Mouse (Mus musculus) layer of hippocampus, postnatal 25 days (tissue): ENCODE measurements around the gene Ifna7. TPM values are rescaled to one million over a fixed set of nuclear protein-coding genes. Genes with fewer than 3 reads are reported as not detected.
"Not testable (repeated sequence)": the region's sequence is repeated elsewhere in the genome, so short reads cannot be mapped to it uniquely, and the experiment has no call there.

Experiments used
- DNase-seq, 2 experiments: peaks; one replicate each; pipeline ENCODE4 v3.0.0; 2022; ENCODE audit warnings: mixed read lengths in 2 of 2, low spot score in 1 of 2; ENCODE audit errors: extremely low spot score in 1 of 2
- total RNA-seq, 2 experiments: library from RNA; stranded (reverse); gene quantifications; 2 replicates each; pipeline ENCODE4 v1.2.3; 2021

The Ifna7 gene
- total RNA-seq = not detected

DNA sequence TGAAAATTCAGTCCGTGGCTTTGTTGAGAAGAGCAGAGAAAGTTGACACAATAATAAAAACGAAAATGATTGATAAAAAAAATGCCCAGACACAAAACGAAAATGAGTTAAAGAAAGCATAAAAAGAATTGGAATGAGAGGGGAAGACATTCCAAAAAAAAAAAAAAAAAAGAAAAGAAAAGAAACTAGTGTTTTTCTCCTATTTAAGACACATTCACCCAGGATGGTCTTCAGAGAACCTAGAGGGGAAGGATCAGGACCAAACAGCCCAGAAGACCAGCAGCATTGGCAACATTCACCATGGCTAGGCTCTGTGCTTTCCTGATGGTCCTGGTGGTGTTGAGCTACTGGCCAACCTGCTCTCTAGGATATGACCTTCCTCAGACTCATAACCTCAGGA lies at the start of gene Ifna7:
Ifna7 (plus strand) TSS at position 301 of the 400 bp plus-strand sequence.
- no peak for DNase-seq

GRCm38 (mm10) chr4:88773534-88773933 lies 42.5 kb upstream of the Ifna7 start, which contains the start of gene Gm13290:
Gene Gm13290 (plus strand): TSS chr4:88773834.
- not testable (repeated sequence) for DNase-seq

GRCm38 (mm10) chr4:88776622-88777021 lies 39.4 kb upstream of the Ifna7 start, which contains the start of gene Gm13289:
Gene Gm13289 (plus strand): TSS chr4:88776922.
- not testable (repeated sequence) for DNase-seq

- not testable (repeated sequence) for DNase-seq
Measured at GRCm38 (mm10) chr4:88779550-88779949, 36.5 kb upstream of the Ifna7 start, which contains the start of gene Gm13272. Gene Gm13272 (plus strand): TSS chr4:88779850.

- not testable (repeated sequence) for DNase-seq
Measured at GRCm38 (mm10) chr4:88780320-88780719, 35.7 kb upstream of the Ifna7 start.

DNA sequence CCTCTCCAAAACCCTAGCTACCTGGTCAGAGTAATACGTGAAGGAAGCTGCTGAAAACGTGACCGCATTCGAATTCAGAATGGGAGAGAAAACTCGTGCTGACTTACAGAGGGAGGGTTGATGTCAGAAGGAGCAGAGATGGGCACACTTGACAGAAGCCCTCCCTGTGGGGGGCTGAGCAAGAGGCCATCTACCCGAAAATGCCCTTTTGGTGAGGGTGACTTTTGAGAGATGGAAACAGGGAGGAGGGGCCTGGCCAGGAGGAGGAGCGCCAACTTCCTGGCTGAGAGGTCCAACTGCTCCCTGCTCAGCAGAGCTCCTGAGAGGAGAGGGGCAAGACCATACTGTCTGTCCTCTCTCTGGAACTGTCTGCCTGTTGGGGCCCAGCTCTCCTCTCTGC lies 34.2 kb upstream of the Ifna7 start, which contains the start of gene Ifnz:
Ifnz (plus strand) TSS at position 301 of the 400 bp plus-strand sequence.
- not testable (repeated sequence) for DNase-seq

- not testable (repeated sequence) for DNase-seq
Measured at GRCm38 (mm10) chr4:88782335-88782734, 33.7 kb upstream of the Ifna7 start.

GRCm38 (mm10) chr4:88785409-88785808 lies 30.6 kb upstream of the Ifna7 start, which contains the start of gene Gm13276:
Gene Gm13276 (plus strand): TSS chr4:88785709.
- not testable (repeated sequence) for DNase-seq

DNA sequence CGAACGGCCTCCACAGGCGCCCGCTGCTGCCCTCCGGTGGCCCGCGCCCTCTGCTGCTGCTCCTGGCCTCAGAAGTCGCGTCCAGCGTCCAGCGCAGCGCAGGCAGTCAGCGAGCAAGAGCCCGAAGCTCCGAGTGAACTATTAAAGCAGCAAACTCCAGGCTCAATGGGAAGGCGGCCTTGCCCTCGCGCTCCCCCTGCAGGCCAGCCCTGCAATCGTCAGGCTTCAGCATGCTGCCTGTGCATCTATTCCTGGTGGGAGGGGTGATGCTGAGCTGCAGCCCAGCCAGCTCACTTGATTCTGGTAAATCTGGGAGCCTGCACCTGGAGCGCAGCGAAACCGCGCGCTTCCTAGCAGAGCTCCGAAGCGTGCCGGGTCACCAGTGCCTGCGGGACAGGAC lies 27.6 kb upstream of the Ifna7 start, which contains the start of gene Gm13277:
Gm13277 (plus strand) TSS at position 231 of the 400 bp plus-strand sequence.
- DNase-seq = peak; percentile 13 to 53

GRCm38 (mm10) chr4:88791250-88791649 lies 24.8 kb upstream of the Ifna7 start, which contains the start of gene Gm13278:
Gene Gm13278 (plus strand): TSS chr4:88791550.
- not testable (repeated sequence) for DNase-seq

GRCm38 (mm10) chr4:88793936-88794675 lies 21.9 kb upstream of the Ifna7 start, which contains the start of gene Gm13275:
Gene Gm13275 (plus strand): TSS chr4:88794487.
- DNase-seq = peak; percentile 56 to 73

- DNase-seq = not testable (repeated sequence)
Measured at GRCm38 (mm10) chr4:88797097-88797496, 18.9 kb upstream of the Ifna7 start, which contains the start of gene Gm13279. Gene Gm13279 (plus strand): TSS chr4:88797397.

GRCm38 (mm10) chr4:88799365-88799764 lies 16.7 kb upstream of the Ifna7 start, which contains the start of gene Gm13285:
Gene Gm13285 (plus strand): TSS chr4:88799665.
- DNase-seq = not testable (repeated sequence)

DNA sequence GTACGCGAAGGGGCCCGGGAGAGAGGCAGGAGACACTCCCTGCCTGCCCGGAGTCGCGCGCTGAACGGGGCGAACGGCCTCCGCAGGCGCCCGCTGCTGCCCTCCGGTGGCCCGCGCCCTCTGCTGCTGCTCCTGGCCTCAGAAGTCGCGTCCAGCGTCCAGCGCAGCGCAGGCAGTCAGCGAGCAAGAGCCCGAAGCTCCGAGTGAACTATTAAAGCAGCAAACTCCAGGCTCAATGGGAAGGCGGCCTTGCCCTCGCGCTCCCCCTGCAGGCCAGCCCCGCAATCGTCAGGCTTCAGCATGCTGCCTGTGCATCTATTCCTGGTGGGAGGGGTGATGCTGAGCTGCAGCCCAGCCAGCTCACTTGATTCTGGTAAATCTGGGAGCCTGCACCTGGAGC lies 13.1 kb upstream of the Ifna7 start, which contains the start of gene Gm13287:
Gm13287 (plus strand) TSS at position 301 of the 400 bp plus-strand sequence.
- DNase-seq = not testable (repeated sequence)

DNA sequence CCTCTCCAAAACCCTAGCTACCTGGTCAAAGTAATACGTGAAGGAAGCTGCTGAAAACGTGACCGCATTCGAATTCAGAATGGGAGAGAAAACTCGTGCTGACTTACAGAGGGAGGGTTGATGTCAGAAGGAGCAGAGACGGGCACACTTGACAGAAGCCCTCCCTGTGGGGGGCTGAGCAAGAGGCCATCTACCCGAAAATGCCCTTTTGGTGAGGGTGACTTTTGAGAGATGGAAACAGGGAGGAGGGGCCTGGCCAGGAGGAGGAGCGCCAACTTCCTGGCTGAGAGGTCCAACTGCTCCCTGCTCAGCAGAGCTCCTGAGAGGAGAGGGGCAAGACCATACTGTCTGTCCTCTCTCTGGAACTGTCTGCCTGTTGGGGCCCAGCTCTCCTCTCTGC lies 10.8 kb upstream of the Ifna7 start, which contains the start of gene Gm13288:
Gm13288 (plus strand) TSS at position 301 of the 400 bp plus-strand sequence.
- DNase-seq = not testable (repeated sequence)

- not testable (repeated sequence) for DNase-seq
Measured at GRCm38 (mm10) chr4:88805761-88806160, 10.3 kb upstream of the Ifna7 start.

GRCm38 (mm10) chr4:88819659-88820058 lies 3.6 kb downstream of the Ifna7 start, which contains the start of gene Ifna11:
Gene Ifna11 (plus strand): TSS chr4:88819959.
- no peak for DNase-seq

DNA sequence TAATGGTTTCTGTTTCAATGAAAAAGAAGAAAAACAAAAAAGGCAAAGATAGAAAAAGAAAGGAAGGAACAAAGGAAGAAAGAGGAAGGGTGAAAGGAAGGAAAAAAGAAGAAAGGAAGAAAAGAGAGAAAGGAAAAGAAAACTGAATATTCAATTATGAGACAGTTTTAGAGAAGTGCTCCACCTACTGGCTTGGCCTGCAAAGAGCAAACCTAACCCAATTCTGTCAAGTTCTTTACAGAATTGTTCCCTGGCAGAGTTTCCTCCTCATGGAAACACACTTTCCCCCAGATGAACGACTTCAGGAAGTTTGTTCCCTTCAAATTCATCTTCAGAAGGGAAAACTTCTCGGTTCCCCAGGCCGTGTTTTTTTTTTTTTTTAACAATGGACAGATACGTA lies 7.0 kb downstream of the Ifna7 start:
- DNase-seq = peak in 1 of 2 experiments; percentile 27

- not testable (repeated sequence) for DNase-seq
Measured at GRCm38 (mm10) chr4:88827116-88827515, 11.1 kb downstream of the Ifna7 start, which contains the start of gene Ifna6. Gene Ifna6 (plus strand): TSS chr4:88827416.

DNA sequence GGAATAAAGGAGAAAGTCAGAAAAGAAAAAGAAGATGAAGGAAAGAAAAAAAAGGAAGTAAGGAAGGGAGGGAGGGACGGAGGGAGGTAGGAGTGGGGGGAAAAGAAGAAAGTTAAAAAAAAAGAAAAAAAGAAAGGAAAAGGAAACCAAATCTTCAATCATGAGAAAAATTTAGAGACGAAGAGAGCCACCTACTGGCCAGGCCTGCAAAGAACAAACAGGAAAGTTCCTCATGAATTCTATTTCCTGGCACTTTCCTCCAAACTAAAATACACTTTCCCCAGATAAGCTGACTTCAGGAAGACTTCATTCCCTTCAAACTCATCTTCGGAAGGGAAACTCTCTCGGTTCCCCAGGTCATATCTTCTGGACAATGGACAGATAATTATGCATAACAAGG lies 14.5 kb downstream of the Ifna7 start:
- peak; percentile 13 to 53 for DNase-seq

DNA sequence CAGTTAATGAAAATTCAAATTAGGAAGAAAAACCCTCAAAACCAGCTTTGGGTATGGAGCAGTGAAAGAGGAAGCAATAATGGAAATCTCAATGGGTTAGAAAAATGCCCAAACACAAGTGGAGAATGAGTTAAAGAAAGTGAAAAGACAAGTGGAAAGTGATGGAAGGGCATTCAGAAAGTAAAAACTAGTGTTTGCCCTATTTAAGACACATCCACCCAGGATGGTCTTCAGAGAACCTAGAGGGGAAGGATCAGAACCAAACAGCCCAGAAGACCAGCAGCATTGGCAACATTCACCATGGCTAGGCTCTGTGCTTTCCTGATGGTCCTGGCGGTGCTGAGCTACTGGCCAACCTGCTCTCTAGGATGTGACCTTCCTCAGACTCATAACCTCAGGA lies 19.2 kb downstream of the Ifna7 start, which contains the start of gene Ifna5:
Ifna5 (plus strand) TSS at position 301 of the 400 bp plus-strand sequence.
- not testable (repeated sequence) for DNase-seq
